Mouse (Mus musculus): ENCODE results near the gene Eif5a.

GRCm38 (mm10) chr11:69901993-69902392, 19.8 kb downstream of the Eif5a start:
- TF ChIP-seq CTCF (IDR thresholded peaks at IDR 0.05; ENCODE audit: low read depth) = no peak
- TF ChIP-seq EP300 (IDR thresholded peaks at IDR 0.05; ENCODE audit: low read depth) = no peak
